Mouse (Mus musculus) c-Kit-positive CD71-positive TER-119-negative erythroid progenitor cells, embryonic 14.5 days (primary cell): ENCODE data around the gene Spin1.
"Not testable (repeated sequence)": the region's sequence is repeated elsewhere in the genome, so short reads cannot be mapped to it uniquely, and the experiment has no call there.

Experiments used
- DNase-seq: peaks from one replicate; pipeline ENCODE4 v3.0.0-alpha.2; 2013; ENCODE audit warnings: low read depth

The Spin1 gene

GRCm38 (mm10) chr13:51095196-51095715 lies 5.4 kb upstream of the Spin1 start:
- no peak for DNase-seq

GRCm38 (mm10) chr13:51096644-51097043 lies 4.0 kb upstream of the Spin1 start:
- DNase-seq: no peak

- no peak for DNase-seq
Measured at GRCm38 (mm10) chr13:51099560-51100232, 984 bp upstream of the Spin1 start.

- no peak for DNase-seq
Measured at GRCm38 (mm10) chr13:51101016-51101776, 516 bp downstream of the Spin1 start.

GRCm38 (mm10) chr13:51101777-51102132 lies 1.1 kb downstream of the Spin1 start:
- no peak for DNase-seq

GRCm38 (mm10) chr13:51103111-51103725 lies 2.5 kb downstream of the Spin1 start:
- no peak for DNase-seq

GRCm38 (mm10) chr13:51103861-51104650 lies 3.4 kb downstream of the Spin1 start:
- no peak for DNase-seq

GRCm38 (mm10) chr13:51105861-51106655 lies 5.4 kb downstream of the Spin1 start:
- no peak for DNase-seq

GRCm38 (mm10) chr13:51106816-51107215 lies 6.1 kb downstream of the Spin1 start:
- no peak for DNase-seq

- DNase-seq: no peak
Measured at GRCm38 (mm10) chr13:51109517-51109916, 8.8 kb downstream of the Spin1 start.

- not testable (repeated sequence) for DNase-seq
Measured at GRCm38 (mm10) chr13:51114398-51114797, 13.7 kb downstream of the Spin1 start.

- no peak for DNase-seq
Measured at GRCm38 (mm10) chr13:51115762-51116161, 15.1 kb downstream of the Spin1 start.

- DNase-seq: no peak
Measured at GRCm38 (mm10) chr13:51120734-51121133, 20.1 kb downstream of the Spin1 start.

- no peak for DNase-seq
Measured at GRCm38 (mm10) chr13:51121966-51122365, 21.3 kb downstream of the Spin1 start.

GRCm38 (mm10) chr13:51122771-51123170 lies 22.1 kb downstream of the Spin1 start:
- DNase-seq: no peak

GRCm38 (mm10) chr13:51125357-51125756 lies 24.7 kb downstream of the Spin1 start:
- DNase-seq: no peak

- no peak for DNase-seq
Measured at GRCm38 (mm10) chr13:51127906-51128305, 27.2 kb downstream of the Spin1 start.

- DNase-seq: no peak
Measured at GRCm38 (mm10) chr13:51128417-51128816, 27.7 kb downstream of the Spin1 start.

- no peak for DNase-seq
Measured at GRCm38 (mm10) chr13:51131179-51131578, 30.5 kb downstream of the Spin1 start.

- DNase-seq: no peak
Measured at GRCm38 (mm10) chr13:51136315-51136714, 35.6 kb downstream of the Spin1 start.

- DNase-seq: no peak
Measured at GRCm38 (mm10) chr13:51136996-51137701, 36.5 kb downstream of the Spin1 start.
